Mouse (Mus musculus): ENCODE measurements around the gene Spo11. TPM values are rescaled to one million over a fixed set of nuclear protein-coding genes. Genes with fewer than 3 reads are reported as not detected.

Gene Spo11
- 2.6 and 6.2 TPM in 2 replicates for polyA plus RNA-seq (2012; rRNA removed)

DNA sequence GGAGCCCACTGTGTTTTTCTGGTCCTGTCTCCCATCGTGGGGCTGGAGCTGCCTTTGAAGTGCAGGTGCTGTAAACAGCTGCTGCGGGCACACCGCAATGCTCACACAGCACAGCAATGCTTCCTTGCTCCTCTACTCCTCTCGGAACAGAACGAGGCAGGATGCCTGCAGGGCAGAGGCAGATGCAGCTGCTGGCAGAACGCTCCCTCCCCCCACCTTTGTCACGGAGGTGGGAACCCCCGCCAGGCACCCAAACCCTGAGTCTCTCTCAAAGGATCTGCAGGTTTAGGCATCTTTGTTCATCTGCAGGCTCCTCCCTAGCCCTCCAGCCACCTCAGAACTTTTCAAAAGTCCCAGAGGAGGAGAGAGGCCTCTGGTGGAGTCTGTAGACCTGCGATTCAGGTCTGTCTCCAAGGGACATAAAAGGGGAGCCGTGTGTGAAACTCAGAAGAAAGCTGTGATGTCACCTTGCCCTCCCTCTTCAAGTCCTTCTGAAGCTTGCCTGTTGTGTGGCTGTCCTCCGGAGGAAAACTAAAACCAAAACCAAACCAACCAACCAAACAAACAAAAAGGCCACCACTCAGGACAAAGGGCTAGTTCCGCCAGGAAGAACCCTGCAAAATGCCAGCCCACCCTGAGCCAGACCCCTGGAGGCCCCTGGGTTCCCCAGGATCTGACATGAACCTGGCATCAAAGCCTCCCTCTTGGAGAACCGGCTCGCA lies at the start of gene Spo11:
Spo11 (plus strand) TSS at position 292 of the 722 bp plus-strand sequence.
- DNase-seq (ENCODE audit: low read depth): no peak

- DNase-seq (ENCODE audit: low read depth): no peak
Observed at GRCm38 (mm10) chr2:172929905-172930436, 47.5 kb upstream of the Spo11 start.

- peak; percentile 77 for DNase-seq (ENCODE audit: low read depth)
Observed at GRCm38 (mm10) chr2:172931137-172931898, 46.2 kb upstream of the Spo11 start.

DNA sequence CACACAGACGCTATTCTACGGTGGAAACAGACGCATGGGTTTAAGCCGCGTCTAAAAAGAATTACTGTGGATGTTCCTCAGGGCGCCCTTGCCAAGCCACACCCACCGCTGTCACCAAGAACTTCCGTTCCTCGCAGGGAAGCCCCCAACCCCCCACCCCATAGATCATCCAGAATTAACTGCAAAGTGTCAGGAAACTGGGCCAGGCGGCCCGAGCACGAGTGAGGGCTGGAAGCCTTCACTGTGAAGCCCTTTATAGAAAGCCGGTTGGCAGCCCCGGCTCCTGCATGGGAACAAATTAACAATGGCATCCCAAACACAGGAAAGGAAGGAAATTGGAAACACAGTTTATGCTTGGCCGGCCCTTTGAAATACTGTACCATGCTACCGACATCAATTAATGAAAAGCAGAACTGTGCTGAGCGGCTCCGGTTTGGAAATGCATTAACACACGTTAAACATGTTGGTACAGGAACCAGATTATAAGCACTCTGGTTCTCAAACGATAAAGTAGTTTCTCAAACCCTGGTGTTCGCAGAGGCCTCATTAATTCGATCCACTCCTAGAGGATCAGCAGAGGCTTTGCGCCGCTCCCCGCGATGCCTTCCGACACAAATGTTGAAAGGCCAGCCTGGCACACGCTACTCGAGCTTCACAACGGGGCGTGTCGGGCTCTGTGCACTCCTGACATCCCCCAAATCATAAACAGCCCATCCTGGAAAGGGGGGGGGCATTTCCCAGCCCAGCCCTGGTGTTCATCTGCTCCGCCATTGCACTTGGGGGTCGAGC lies 43.7 kb upstream of the Spo11 start:
- no peak for DNase-seq (ENCODE audit: low read depth)

GRCm38 (mm10) chr2:172934420-172934788 lies 43.1 kb upstream of the Spo11 start:
- no peak for DNase-seq (ENCODE audit: low read depth)

DNA sequence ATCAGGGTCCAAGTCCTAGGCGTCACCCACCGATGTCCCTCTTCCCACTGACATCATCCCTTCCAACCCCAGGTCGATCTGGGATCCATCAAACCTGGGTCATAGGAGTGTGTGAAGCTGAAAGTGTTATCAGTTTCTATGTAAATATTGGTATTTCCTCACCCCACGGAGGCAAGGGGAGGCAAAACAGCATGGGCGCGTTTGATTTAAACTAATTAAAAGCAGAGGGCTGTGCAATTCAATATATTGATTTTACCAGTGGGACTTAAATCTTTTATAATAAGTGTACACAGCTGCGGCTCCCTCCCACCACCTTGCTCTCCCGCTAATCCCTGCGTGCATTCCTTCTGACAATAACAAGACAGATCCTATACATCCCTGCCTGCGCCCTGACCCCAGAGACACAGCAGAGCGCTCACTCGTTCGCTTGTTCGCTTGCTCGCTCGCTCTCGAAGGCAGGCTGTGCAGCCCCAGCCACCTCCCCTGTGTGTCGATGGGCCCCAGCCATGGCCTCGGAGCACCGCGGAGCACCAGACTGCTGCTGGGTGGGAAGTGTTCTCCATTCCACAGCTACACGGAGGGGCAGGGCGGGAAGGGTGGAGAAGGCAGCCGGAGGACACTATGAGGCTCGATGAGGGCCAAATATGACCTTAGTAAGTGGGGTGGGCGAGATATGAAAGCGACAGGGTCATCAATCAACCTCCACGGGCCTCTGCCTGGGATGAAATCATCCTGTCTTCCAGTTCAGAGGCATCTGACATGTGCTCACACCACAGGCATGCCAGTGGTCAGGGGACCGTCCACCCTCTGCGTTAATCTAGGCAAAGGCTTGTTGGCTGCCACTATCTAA lies 42.4 kb upstream of the Spo11 start:
- DNase-seq (ENCODE audit: low read depth): no peak

GRCm38 (mm10) chr2:172935776-172936562 lies 41.5 kb upstream of the Spo11 start:
- DNase-seq (ENCODE audit: low read depth): no peak

DNA sequence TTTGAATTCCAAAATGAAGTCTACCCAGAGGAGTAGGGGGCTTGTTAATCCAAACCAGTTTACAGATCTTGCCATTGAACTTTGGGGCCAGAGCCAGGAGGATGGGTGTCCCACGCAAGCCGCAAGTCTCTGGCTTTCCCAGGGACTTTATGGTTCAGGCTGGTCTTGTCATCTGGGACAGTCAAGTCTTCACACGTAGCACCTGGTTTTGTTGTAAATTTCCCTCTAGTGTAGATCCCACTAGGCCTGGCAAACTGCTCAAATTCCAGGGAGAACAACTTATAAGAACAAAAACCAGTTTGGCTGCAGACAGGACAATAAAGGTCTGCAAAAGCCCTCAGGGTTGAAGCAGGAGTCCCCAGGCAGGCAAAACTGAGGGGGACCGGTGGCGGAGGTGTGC lies 40.7 kb upstream of the Spo11 start:
- no peak for DNase-seq (ENCODE audit: low read depth)

DNA sequence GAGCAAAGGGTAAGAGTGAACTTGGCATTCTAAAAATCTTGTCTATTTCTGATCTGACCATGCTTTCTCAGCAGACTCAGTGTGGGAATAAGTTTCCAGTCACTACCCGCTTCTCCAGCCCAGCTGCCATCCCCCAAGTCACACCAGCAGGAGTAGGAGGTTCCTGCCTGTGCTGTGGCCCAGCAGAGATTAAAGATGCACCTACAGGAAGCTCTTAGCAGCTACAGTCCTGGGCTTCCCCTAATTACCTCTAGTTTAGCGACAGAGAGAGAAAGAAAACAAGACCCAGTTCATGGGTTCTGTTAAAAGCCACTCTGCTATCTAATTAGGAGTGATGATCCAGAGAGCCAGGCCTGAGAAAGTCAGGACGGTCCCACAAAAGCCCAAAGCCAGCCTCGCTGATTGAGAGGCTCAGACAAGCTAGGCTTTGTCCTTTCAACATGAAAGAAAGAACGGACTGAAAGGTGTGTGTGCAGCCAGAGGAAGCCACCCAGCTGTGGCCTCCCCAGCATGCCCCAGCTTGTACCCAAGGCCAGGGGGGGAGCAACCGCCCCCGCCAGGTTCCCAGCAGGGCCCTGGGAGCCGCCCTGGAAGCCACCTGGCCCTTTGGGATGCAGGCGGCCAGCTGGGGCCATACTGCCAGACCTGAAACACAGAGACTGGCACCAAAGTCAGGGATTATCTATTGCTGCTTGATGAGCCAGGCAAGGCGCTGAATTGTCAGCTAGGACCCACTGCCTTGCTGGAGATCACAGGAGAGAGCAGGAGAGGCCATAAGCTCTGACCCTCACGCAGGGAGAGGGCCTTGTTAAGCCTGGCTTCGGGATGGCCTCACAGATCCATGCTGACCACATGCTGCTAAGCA lies 39.9 kb upstream of the Spo11 start:
- no peak for DNase-seq (ENCODE audit: low read depth)

DNA sequence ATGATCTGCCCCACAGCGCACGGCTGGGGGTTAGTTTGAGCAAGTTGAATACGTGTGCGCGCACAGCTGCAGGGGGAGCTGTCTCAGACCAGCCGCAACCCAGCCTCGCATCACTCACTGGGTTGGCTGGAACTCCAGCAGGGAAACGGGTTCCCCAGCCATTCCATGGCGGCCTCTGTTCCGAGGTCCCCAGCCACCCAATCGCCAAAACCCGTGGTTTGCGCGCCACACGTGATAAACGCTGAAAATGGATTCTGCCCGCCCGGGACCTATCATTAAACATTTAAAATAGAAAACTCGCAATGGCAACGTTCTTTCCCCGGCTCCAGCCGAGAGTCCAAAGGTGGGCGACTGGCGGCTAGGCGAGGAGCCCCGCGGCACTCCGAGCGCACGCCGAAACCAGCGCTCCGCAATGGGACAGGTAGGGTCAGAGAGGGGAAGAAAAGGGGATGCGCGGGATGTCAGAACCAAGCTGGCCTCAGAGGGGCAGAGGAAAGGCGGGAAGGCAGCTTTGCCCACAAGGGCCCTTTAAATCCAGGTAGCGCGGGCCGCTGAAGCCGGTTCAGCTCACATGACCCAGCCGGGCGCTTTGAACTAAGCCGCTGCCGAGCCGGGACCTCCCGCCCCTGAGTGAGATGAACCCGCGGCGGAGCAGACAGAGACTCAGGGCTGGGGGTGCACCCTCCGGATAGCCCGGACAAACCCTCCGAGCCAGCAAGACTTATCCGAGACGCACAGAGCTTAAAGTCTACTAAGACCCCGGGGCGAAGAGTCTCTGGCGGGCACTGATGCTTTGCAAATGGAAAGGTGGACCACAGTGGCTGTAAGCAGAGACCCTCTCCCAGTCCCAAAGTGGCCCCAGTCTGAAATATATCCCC lies 38.5 kb upstream of the Spo11 start:
- DNase-seq (ENCODE audit: low read depth): no peak

- DNase-seq (ENCODE audit: low read depth): no peak
Observed at GRCm38 (mm10) chr2:172939639-172940002, 37.9 kb upstream of the Spo11 start.

- DNase-seq (ENCODE audit: low read depth): no peak
Observed at GRCm38 (mm10) chr2:172940003-172940798, 37.3 kb upstream of the Spo11 start, which contains the start of gene Bmp7. Bmp7 (minus strand) TSS chr2:172940321.

- DNase-seq (ENCODE audit: low read depth): no peak
Observed at GRCm38 (mm10) chr2:172940799-172941163, 36.7 kb upstream of the Spo11 start.

- DNase-seq (ENCODE audit: low read depth): no peak
Observed at GRCm38 (mm10) chr2:172949051-172949450, 28.4 kb upstream of the Spo11 start.

GRCm38 (mm10) chr2:172950119-172950676 lies 27.3 kb upstream of the Spo11 start:
- DNase-seq (ENCODE audit: low read depth): no peak

GRCm38 (mm10) chr2:172950722-172951121 lies 26.8 kb upstream of the Spo11 start:
- DNase-seq (ENCODE audit: low read depth): no peak

GRCm38 (mm10) chr2:172951976-172952375 lies 25.5 kb upstream of the Spo11 start:
- no peak for DNase-seq (ENCODE audit: low read depth)

Measured in gonadal fat pad, adult 2 months (tissue).